Mouse (Mus musculus) 416B (cell line): ENCODE data around the gene Cttn.

Experiments
- DNase-seq: peaks from one replicate; pipeline ENCODE4 v3.0.0; 2011; ENCODE audit warnings: low read depth

Cttn gene

GRCm38 (mm10) chr7:144470545-144471059, at the start of gene Cttn:
TSS of gene Cttn (minus strand) at chr7:144471009.
- DNase-seq, result no peak

GRCm38 (mm10) chr7:144519852-144520251, 49.0 kb upstream of the Cttn start:
- DNase-seq, result no peak

- no peak for DNase-seq
Observed at GRCm38 (mm10) chr7:144516711-144517110, 45.9 kb upstream of the Cttn start.

GRCm38 (mm10) chr7:144509090-144509489, 38.3 kb upstream of the Cttn start:
- DNase-seq, result no peak

- DNase-seq, result peak; percentile 40
Observed at GRCm38 (mm10) chr7:144506807-144507206, 36.0 kb upstream of the Cttn start.

- DNase-seq, result no peak
Observed at GRCm38 (mm10) chr7:144503959-144504358, 33.1 kb upstream of the Cttn start.

- DNase-seq, result peak; percentile 99
Observed at GRCm38 (mm10) chr7:144492931-144493330, 22.1 kb upstream of the Cttn start.

- no peak for DNase-seq
Observed at GRCm38 (mm10) chr7:144490201-144490873, 19.5 kb upstream of the Cttn start.

GRCm38 (mm10) chr7:144489067-144489774, 18.4 kb upstream of the Cttn start:
- peak; percentile 98 for DNase-seq

GRCm38 (mm10) chr7:144480314-144480713, 9.5 kb upstream of the Cttn start:
- no peak for DNase-seq

- no peak for DNase-seq
Observed at GRCm38 (mm10) chr7:144479569-144479968, 8.8 kb upstream of the Cttn start.

- DNase-seq, result no peak
Observed at GRCm38 (mm10) chr7:144475741-144476140, 4.9 kb upstream of the Cttn start.

GRCm38 (mm10) chr7:144473486-144473885, 2.7 kb upstream of the Cttn start:
- DNase-seq, result no peak

- DNase-seq, result no peak
Observed at GRCm38 (mm10) chr7:144471103-144471502, 294 bp upstream of the Cttn start.

- no peak for DNase-seq
Observed at GRCm38 (mm10) chr7:144469908-144470544, 783 bp downstream of the Cttn start.

GRCm38 (mm10) chr7:144469181-144469641, 1.6 kb downstream of the Cttn start:
- DNase-seq, result peak; percentile 45

GRCm38 (mm10) chr7:144468741-144469140, 2.1 kb downstream of the Cttn start:
- DNase-seq, result no peak

GRCm38 (mm10) chr7:144462577-144462976, 8.2 kb downstream of the Cttn start:
- DNase-seq, result no peak

GRCm38 (mm10) chr7:144461246-144461902, 9.4 kb downstream of the Cttn start:
- DNase-seq, result peak; percentile 74

- peak; percentile 73 for DNase-seq
Observed at GRCm38 (mm10) chr7:144458881-144459280, 11.9 kb downstream of the Cttn start.

- no peak for DNase-seq
Observed at GRCm38 (mm10) chr7:144450661-144451060, 20.1 kb downstream of the Cttn start.
